Mouse (Mus musculus): ENCODE measurements at regions not wholly inside any gene's neighbourhood (a gene's known extent, or its start where the extent isn't known, plus 50 kb on each side); places are given as distances from the start of the nearest gene placed in this dataset.
"Not testable (repeated sequence)": the region's sequence is repeated elsewhere in the genome, so short reads cannot be mapped to it uniquely, and the experiment has no call there.

DNA sequence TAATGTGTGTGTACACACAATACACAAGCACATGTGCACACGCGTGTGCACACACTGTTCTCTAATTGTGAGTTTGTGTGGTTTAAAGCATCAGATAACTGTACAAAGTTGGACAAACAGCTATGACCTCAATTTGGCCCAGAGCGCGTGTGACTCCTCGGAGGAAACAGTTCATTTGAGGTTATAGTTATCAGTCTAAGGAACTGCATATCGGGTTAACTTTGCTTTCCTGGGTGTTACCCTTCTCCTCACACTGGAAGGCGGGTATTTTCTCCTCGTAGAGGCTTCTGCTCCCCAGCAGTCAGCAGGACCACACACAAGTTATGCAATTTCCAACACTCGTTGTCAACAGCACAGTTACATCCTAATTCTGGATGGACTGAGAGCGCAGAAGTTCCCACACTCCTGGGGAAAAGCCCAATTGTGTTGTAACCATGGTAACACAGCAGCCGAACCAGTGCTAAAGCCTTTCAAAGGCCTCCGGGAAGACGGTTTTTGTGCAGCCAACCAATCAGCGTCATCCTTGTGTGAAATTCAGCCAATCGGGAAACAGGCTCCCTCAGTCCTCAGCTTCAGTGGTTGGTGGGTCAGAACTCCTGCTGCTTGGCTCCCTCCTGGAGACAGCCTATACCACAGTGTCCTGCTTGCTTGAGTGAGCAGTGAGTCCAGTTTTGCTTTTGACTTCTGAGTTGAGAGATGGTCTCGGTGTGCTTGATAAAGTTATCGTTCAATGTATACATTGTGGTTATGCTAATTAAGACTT is 198.6 kb upstream of the Hs6st1 start:
- peak; percentile 58 for DNase-seq (ENCODE audit: low spot score)

DNA sequence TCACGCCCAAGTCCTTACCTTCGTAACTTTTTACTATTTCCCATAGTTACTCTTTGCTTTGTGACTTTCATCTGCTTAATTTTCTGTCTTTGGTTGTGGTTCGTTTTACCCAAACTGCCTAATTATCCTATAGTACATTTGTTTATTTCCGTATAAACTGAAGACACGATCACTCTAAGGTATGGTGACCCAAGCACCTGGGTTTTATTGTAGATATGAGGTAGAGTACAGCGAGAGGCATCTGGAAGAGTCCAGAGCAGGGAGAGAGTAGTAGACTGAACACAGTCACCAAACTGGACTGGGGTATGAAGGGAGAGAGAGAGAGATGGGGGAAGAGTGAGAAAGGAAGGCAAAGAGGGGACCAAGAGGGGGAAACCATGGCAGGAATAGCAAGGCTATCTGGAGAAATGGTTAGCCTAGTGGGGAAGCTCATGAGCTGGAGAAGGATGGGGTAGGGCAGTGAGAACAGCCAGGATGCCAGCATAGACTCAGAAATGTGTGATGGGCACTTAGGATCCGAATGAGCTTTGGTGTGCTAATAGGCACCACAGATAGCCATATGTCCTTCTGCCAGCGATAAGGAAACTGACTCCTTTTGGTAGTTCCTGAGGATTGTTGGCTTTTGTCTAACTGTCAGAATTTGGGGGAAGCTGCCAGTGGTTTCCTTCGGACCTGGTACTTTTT is 197.9 kb upstream of the Hs6st1 start:
- no peak for DNase-seq (ENCODE audit: low spot score)

DNA sequence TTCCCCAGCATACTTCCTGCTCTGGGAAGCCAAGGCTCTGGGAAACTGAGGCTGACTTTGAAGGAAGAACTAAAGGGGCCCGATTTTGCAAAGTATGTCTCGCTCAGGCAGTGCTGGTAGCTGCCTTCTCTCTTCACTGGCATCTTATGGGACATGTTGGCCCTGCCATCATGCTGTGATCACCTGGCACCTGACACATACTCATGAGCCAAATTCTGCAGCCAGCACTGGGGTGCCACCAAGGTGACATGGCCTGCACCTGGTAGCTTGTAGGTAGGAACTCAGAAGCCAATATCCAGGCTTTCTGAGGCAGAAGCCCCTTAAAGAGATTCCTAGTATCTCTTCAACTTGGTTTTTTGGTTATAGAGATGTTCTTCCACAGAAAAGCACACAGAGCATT is 195.2 kb upstream of the Hs6st1 start:
- no peak for DNase-seq (ENCODE audit: low spot score)

- no peak for DNase-seq (ENCODE audit: low spot score)
These were observed 192.9 kb upstream of the Hs6st1 start for GRCm38 (mm10) chr1:35875210-35875811.

DNA sequence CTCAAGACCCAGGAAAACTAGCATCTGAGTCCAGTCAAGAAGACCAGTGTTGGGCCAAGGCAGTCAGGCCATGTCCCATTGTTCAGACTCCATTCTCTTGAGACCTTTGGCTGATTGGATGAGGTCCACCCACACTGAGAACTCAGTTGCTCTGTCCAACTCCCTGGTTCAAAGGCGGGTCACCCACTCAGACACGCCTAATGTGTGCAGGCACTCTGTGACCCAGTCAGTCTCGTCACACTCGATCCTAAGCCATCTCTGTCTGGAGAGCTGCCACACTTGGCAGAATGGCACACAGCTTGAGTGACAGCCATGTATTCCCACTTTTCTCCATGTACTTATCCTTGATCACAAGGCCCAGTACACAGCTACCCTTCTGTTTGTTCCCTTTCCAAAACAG is 189.8 kb upstream of the Hs6st1 start:
- DNase-seq (ENCODE audit: low spot score) = no peak

- DNase-seq (ENCODE audit: low spot score) = no peak
These were observed 188.7 kb upstream of the Hs6st1 start for GRCm38 (mm10) chr1:35879388-35880093.

GRCm38 (mm10) chr1:35880562-35881265 is 187.5 kb upstream of the Hs6st1 start:
- DNase-seq (ENCODE audit: low spot score) = no peak

DNA sequence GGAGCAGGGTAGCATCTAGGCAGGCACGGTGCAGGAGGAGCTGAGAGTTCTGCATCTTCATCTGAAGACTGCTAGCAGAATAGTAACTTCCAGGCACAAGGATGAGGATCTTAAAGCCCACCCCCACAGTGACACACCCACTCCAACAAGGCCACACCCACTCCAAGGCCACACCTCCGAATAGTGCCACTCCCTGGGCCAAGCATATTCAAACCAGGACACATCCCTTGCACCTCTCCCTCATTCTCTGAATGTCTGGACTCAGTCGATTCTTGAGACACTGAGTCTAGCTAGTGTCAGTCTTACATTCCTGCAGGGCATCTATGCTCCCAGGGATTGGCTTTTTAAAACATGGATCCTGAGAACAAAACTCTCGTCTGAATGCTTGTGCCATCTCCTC is 186.7 kb upstream of the Hs6st1 start:
- DNase-seq (ENCODE audit: low spot score) = no peak

DNA sequence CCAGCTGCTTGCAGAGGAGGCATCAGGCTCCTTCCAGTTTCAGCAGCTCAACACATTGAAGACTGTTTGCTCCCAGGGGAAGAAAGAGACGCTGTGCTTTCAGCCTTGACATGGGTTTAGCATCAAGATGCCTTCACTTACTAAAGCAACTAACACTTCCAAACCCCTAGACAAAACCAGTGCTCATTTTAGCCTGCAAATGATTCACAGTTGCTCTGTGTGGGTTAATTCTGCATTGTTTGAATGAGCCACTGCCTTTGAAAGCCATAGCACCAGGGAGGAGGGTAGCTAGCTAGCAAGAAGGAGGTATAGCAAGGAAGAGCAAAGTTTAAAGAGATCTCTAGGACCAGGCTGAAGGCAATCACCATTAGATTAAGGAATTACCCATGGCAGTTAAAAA is 186.1 kb upstream of the Hs6st1 start:
- no peak for DNase-seq (ENCODE audit: low spot score)

GRCm38 (mm10) chr1:35889731-35890499 is 178.3 kb upstream of the Hs6st1 start:
- peak; percentile 30 for DNase-seq (ENCODE audit: low spot score)

GRCm38 (mm10) chr1:35890500-35890900 is 177.7 kb upstream of the Hs6st1 start:
- no peak for DNase-seq (ENCODE audit: low spot score)

DNA sequence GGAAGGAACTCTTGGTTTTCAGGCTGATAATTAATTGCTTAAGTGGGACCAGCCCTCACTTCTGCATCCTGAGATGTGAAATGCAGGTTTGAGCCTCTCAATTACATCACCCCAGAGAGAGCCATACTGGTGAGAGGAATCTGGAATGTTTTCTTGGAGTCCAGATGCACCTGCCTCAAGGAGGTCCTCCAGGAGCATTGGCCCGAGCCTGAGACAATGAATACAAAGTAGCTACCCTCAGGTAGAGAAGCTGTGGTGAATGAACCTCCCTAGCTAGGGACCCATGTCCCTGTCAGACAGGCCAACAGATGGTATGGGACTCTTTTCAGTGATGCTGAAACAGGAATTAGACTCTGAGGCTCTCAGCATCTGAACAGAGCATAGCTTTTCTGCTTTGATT is 168.7 kb upstream of the Hs6st1 start:
- no peak for DNase-seq (ENCODE audit: low spot score)

- DNase-seq (ENCODE audit: low spot score) = no peak
These were observed 164.1 kb upstream of the Hs6st1 start for GRCm38 (mm10) chr1:35904001-35904547.

DNA sequence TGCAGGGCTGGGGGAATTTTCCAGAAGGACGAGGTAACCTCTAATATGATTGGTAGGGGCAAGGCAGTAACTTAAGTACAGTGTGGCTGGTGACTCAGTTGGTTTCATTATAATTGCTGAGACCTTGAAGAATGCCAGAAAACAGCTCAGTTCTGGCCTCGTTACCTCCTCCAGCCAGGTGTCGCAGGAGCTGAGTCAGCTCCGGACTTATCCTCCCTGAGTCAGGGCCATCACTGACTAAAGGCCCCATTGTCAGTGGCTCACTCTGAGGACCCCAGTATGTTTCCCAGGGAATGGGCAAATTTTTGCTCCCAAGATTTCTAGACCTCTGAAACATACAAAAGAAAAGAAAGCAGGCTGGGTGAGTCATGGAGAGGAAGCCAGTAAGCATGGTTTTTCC is 154.6 kb upstream of the Hs6st1 start:
- no peak for DNase-seq (ENCODE audit: low spot score)

DNA sequence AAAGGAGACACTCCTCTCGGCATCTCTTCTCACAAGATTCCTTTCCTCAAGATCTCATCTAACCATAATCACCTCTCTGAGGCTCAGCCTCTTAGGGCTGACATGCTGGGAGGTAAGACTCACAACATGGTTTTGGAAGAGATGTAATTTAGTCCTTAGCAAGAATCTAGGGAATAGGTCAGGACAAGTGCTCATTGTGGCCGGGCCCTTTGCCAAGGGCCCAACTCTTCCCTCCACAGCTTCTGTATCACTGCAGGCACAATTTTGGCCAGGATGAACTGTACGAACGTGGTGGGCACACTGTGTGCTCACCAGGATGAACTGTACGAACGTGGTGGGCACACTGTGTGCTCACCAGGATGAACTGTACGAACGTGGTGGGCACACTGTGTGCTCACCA is 154.0 kb upstream of the Hs6st1 start:
- not testable (repeated sequence) for DNase-seq (ENCODE audit: low spot score)

DNA sequence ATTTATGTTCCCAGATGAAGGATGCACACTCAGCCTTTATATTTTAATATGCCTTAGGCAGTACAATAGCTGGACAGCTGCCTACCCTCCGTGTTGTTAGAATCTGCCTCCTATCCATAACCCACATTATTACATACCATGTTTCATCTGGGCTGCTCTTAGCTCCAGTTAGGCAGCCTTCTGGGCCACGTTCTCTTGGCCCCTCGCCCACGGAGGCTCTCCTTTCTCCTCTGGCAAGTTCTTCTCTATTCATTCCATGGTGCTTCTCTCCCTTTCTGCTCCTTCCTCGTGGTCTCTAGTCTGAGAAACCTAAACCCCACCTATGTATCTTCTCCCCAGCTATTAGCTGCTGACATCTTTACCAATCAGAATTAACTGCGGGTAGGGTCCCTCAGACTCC is 152.7 kb upstream of the Hs6st1 start:
- DNase-seq (ENCODE audit: low spot score) = no peak

DNA sequence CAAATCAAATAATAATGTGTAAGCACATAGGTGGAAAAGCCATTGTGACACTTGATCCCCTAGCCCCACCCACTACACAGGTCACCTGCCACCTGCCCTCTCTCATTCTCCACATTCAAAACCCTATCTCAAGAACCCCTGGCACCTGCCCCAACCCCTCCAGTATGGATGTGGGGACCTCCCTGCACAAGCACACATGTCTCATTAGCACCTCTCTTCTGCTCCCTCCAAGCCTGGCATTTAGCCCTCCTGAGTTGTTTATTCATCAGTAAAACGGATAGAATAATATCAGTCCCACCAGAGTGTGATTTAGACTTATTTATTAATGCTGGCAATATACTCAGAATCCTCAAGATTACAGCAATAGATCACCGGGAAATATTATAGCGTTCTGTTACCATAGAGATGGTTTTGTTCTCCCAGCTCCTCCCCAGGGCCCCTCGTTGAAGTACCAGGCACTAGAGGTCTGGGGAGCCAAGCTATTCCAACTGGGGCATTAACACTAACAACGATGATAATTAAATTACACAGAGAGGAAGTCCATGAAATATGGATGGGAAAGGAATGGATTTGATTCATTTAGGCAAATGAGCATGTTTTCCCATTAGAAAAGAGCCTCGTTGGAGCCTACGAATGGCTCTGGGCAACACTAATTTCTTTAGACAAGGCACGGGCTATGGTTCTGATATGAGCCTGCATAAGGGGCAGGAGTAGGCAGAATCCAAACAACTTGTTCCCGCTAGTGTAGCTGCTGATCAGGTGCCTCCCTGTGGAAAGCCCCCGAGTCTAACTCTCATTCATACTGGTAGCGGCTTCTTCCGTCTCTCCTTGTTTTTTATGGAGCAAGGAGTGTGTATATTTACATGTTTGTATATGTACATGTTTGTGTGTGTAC is 148.1 kb upstream of the Hs6st1 start:
- DNase-seq (ENCODE audit: low spot score) = no peak

- DNase-seq (ENCODE audit: low spot score) = no peak
These were observed 143.4 kb upstream of the Hs6st1 start for GRCm38 (mm10) chr1:35924796-35925195.

DNA sequence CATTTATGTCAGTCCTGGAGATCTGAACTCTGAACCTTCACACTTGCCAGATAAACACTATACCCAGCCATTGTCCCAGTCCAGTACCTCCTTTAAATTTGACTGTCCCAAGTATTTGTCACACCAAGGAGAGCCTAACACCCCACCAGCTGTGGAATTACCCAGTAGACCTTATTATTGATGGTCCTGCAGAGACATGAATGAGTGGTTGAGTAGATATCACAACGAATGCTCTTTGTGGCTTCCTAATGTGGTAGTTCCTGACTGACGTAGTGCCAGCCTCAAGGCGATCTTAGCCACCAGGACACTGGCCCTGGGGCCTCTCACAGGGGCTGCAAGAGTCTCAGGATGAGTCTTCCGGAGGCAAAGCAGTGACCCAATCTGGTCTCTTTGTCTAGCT is 142.9 kb upstream of the Hs6st1 start:
- DNase-seq (ENCODE audit: low spot score) = no peak
